12 mouse cellular contexts compared by ENCODE assay signal in the genomic region with DNA sequence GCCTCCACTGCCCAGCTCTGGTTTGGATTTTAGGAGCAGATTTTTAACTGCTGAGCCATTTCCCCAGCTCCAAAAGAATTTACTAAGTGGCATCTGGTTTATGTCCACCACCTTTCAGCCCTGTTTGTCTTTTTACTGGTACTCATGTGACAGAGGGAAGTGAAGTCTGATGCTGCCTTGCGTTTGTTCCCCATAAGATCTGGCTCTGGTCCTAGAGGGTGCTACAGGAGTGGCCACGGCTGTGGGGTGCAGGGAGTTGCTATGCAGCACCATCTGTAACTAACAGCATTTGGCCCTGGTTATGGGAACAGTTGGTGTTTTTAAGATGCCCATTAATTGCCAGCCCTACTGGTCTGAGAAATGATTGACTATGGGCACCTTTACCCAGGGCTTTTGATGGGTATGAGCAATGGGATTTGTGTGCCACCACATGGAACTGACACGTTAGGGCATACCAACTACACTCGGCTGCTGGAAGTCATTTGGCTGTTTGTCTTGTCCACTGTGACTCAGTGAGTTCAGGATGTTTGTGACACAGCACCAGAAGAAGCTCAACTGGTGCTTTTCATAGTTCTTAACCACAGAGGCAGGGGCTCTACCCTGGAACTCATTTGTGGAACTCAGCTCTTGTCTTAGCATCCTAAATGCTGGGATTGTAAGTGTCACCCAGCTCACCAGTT. TPM values are rescaled to one million over a fixed set of nuclear protein-coding genes. Genes with fewer than 3 reads are reported as not detected.
A peak's percentile ranks its signal among the peaks of the same experiment; 100 is the strongest.
DNase-seq lines count a peak whose midpoint lies in the region; ATAC-seq and TF ChIP-seq lines count a peak whose summit lies in the region.
"Had no signal": no experiment of that assay in that cellular context is flagged by ENCODE, and none has a peak within 500 bp of the region (broad histone marks: within the 10 kb centered on the region; RNA-seq: fewer than 3 reads in every experiment).

No protein-coding gene starts in this region.

- H3K9ac ChIP-seq in forebrain, embryonic 15.5 days (replicated peaks), result no peak overlapping the region
- no peak overlapping the region for H3K9ac ChIP-seq in forebrain, embryonic 11.5 days (ENCODE audit: low read length)
- no peak overlapping the region for H3K9ac ChIP-seq in lung, embryonic 14.5 days
- H3K9ac ChIP-seq: embryonic facial prominence, embryonic 15.5 days; liver, embryonic 12.5 days; neural tube, embryonic 12.5 days had no signal

- DNase-seq in forebrain, embryonic 11.5 days (ENCODE audit: low spot score), result no peak
- peak; percentile 5 for DNase-seq in lung, embryonic 14.5 days
- no peak for DNase-seq in lung, postnatal 14 days
- peak; percentile 16 for DNase-seq in splenic B cell, adult 2 months (ENCODE audit: low read depth, low spot score)
- DNase-seq in right cerebral cortex, postnatal 14 days, result no peak
- no peak for DNase-seq in thymus, postnatal 4 days

- H3K27me3 ChIP-seq in forebrain, embryonic 15.5 days, result no peaks in the 10 kb centered on the region
- H3K27me3 ChIP-seq in forebrain, embryonic 11.5 days (ENCODE audit: control insufficient read depth, insufficient read depth, low read length), result no peaks in the 10 kb centered on the region
- no peaks in the 10 kb centered on the region for H3K27me3 ChIP-seq in lung, embryonic 14.5 days (ENCODE audit: insufficient read depth, low read length)
- no peaks in the 10 kb centered on the region for H3K27me3 ChIP-seq in splenic B cell, adult 2 months (ENCODE audit: control insufficient read depth, insufficient read depth, low read length, poor library complexity, severe bottlenecking)
- H3K27me3 ChIP-seq: embryonic facial prominence, embryonic 15.5 days; liver, embryonic 12.5 days; neural tube, embryonic 12.5 days had no signal

- peak; percentile 75 for ATAC-seq in forebrain, embryonic 15.5 days (replicated peaks)
- no peak for ATAC-seq in forebrain, embryonic 11.5 days (replicated peaks; ENCODE audit: low FRiP score)
- no peak; the same call in 1 of the 2 replicates for ATAC-seq in lung, embryonic 14.5 days (ENCODE audit: insufficient read depth)
- peak; percentile 65 for ATAC-seq in granulocyte monocyte progenitor cell, adult 5-6 weeks (replicated peaks; ENCODE audit: poor library complexity, severe bottlenecking)
- ATAC-seq: inflammation-experienced regulatory T-cells, adult 6 months; liver, embryonic 12.5 days had no signal

- no peak overlapping the region; the same call in 1 of the 2 replicates for H3K27ac ChIP-seq in forebrain, embryonic 15.5 days (replicated peaks)
- no peak overlapping the region for H3K27ac ChIP-seq in forebrain, embryonic 11.5 days (ENCODE audit: low read depth, low read length)
- no peak overlapping the region for H3K27ac ChIP-seq in lung, embryonic 14.5 days (ENCODE audit: low read depth)
- H3K27ac ChIP-seq: embryonic facial prominence, embryonic 15.5 days; liver, embryonic 12.5 days; neural tube, embryonic 12.5 days had no signal

- peaks cover 10% of the 10 kb centered on the region for H3K4me1 ChIP-seq in forebrain, embryonic 15.5 days
- no peaks in the 10 kb centered on the region for H3K4me1 ChIP-seq in forebrain, embryonic 11.5 days (replicated peaks; ENCODE audit: control insufficient read depth, insufficient read depth, low read length)
- no peaks in the 10 kb centered on the region for H3K4me1 ChIP-seq in lung, embryonic 14.5 days (ENCODE audit: insufficient read depth)
- H3K4me1 ChIP-seq: embryonic facial prominence, embryonic 15.5 days; liver, embryonic 12.5 days; neural tube, embryonic 12.5 days had no signal

- no peak overlapping the region for H3K4me2 ChIP-seq in forebrain, embryonic 15.5 days (replicated peaks)
- H3K4me2 ChIP-seq in forebrain, embryonic 11.5 days (ENCODE audit: low read depth, low read length, severe bottlenecking), result no peak overlapping the region
- H3K4me2 ChIP-seq in lung, embryonic 14.5 days, result no peak overlapping the region
- H3K4me2 ChIP-seq: embryonic facial prominence, embryonic 15.5 days; liver, embryonic 12.5 days; neural tube, embryonic 12.5 days had no signal

- no peak for TF ChIP-seq CTCF in lung, embryonic 14.5 days (IDR thresholded peaks at IDR 0.05; ENCODE audit: low read depth)

- H3K9me3 ChIP-seq in forebrain, embryonic 15.5 days, result no peaks in the 10 kb centered on the region
- no peaks in the 10 kb centered on the region for H3K9me3 ChIP-seq in forebrain, embryonic 11.5 days (ENCODE audit: control insufficient read depth, low read length)
- H3K9me3 ChIP-seq in lung, embryonic 14.5 days (ENCODE audit: low read depth, low read length), result no peaks in the 10 kb centered on the region
- H3K9me3 ChIP-seq: embryonic facial prominence, embryonic 15.5 days; liver, embryonic 12.5 days; neural tube, embryonic 12.5 days had no signal

- H3K4me3 ChIP-seq in forebrain, embryonic 15.5 days, result no peak overlapping the region
- no peak overlapping the region for H3K4me3 ChIP-seq in forebrain, embryonic 11.5 days (ENCODE audit: low read depth, low read length)
- H3K4me3 ChIP-seq in lung, embryonic 14.5 days (ENCODE audit: low read depth, low read length), result no peak overlapping the region
- H3K4me3 ChIP-seq: embryonic facial prominence, embryonic 15.5 days; liver, embryonic 12.5 days; neural tube, embryonic 12.5 days had no signal

- H3K36me3 ChIP-seq in forebrain, embryonic 15.5 days, result peaks cover 26% of the 10 kb centered on the region
- H3K36me3 ChIP-seq in forebrain, embryonic 11.5 days (ENCODE audit: control insufficient read depth, insufficient read depth, low read length), result no peaks in the 10 kb centered on the region
- peaks cover 52% of the 10 kb centered on the region for H3K36me3 ChIP-seq in lung, embryonic 14.5 days (ENCODE audit: insufficient read depth)
- no peaks in the 10 kb centered on the region for H3K36me3 ChIP-seq in splenic B cell, adult 2 months (ENCODE audit: control insufficient read depth, insufficient read depth, low read length, poor library complexity, severe bottlenecking)

- WGBS in forebrain, embryonic 15.5 days, result 66% methylated on average over 4 of the region's 4 CpGs
- WGBS in forebrain, embryonic 11.5 days, result 92% methylated on average over 4 of the region's 4 CpGs
- 67% methylated on average over 4 of the region's 4 CpGs for WGBS in lung, embryonic 14.5 days

RNA-seq across cellular contexts. Expression of a gene that starts 37.1 kb away (rescaled TPM):
- polyA plus RNA-seq in forebrain, embryonic 15.5 days (2015; fragmentation: Nextera tagmentation; extraction: Ambion mirVana), result not detected in 2 replicates
- not detected in 2 replicates for polyA plus RNA-seq in forebrain, embryonic 11.5 days (2014; fragmentation: Nextera tagmentation; extraction: Ambion mirVana)
- polyA plus RNA-seq in lung, embryonic 14.5 days (2014; fragmentation: Nextera tagmentation; extraction: Ambion mirVana), result not detected in 2 replicates
- total RNA-seq in granulocyte monocyte progenitor cell, adult 5-6 weeks (2014; fragmentation: Nextera tagmentation), result not detected in 2 replicates
- total RNA-seq in granulocyte monocyte progenitor cell, adult 5-6 weeks (2017), result not detected in 2 replicates
- polyA plus RNA-seq: embryonic facial prominence, embryonic 15.5 days; inflammation-experienced regulatory T-cells, adult 6 months; liver, embryonic 12.5 days; neural tube, embryonic 12.5 days had no signal

RNA-seq across cellular contexts. Expression of a gene that starts 37.3 kb away (rescaled TPM):
- polyA plus RNA-seq in forebrain, embryonic 15.5 days (2015; fragmentation: Nextera tagmentation; extraction: Ambion mirVana), result 323 and 340 TPM in 2 replicates
- polyA plus RNA-seq in forebrain, embryonic 11.5 days (2014; fragmentation: Nextera tagmentation; extraction: Ambion mirVana), result 210 and 226 TPM in 2 replicates
- polyA plus RNA-seq in lung, embryonic 14.5 days (2014; fragmentation: Nextera tagmentation; extraction: Ambion mirVana), result 143 and 146 TPM in 2 replicates
- 129 and 145 TPM in 2 replicates for total RNA-seq in granulocyte monocyte progenitor cell, adult 5-6 weeks (2014; fragmentation: Nextera tagmentation)
- total RNA-seq in granulocyte monocyte progenitor cell, adult 5-6 weeks (2017), result 142 and 197 TPM in 2 replicates

Comparison
In these comparisons a context has a peak if more than half of its experiments do, and no peak if none do; other contexts are left out.
1. ATAC-seq: peak in forebrain, embryonic 15.5 days (single experiment) and granulocyte monocyte progenitor cell, adult 5-6 weeks (single experiment); none in forebrain, embryonic 11.5 days (single experiment) and lung, embryonic 14.5 days (single experiment).
2. DNase-seq: peak in lung, embryonic 14.5 days (single experiment) and splenic B cell, adult 2 months (single experiment); none in forebrain, embryonic 11.5 days (single experiment), lung, postnatal 14 days (single experiment), right cerebral cortex, postnatal 14 days (single experiment) and thymus, postnatal 4 days (single experiment).